Comparison of ENCODE assay signal across 12 mouse cellular contexts in genomic region chr3:23063180-23063965, GRCm38 (mm10).
DNase-seq lines count a peak whose midpoint lies in the region; ATAC-seq and TF ChIP-seq lines count a peak whose summit lies in the region.
"Had no signal": no experiment of that assay in that cellular context is flagged by ENCODE, and none has a peak within 500 bp of the region (broad histone marks: within the 10 kb centered on the region; RNA-seq: fewer than 3 reads in every experiment).

No protein-coding gene starts in this region.

- no peak overlapping the region for H3K4me3 ChIP-seq in heart, postnatal 0 days (ENCODE audit: low read depth, low read length)
- H3K4me3 ChIP-seq in midbrain, postnatal 0 days (ENCODE audit: low read depth, low read length), result no peak overlapping the region
- H3K4me3 ChIP-seq: heart, embryonic 12.5 days; liver, embryonic 12.5 days; megakaryocyte, embryonic 14.5 days; neural tube, embryonic 15.5 days had no signal

- no peaks in the 10 kb centered on the region for H3K4me1 ChIP-seq in heart, postnatal 0 days (ENCODE audit: control insufficient read depth, insufficient read depth)
- no peaks in the 10 kb centered on the region for H3K4me1 ChIP-seq in midbrain, postnatal 0 days (ENCODE audit: insufficient read depth, low read length)
- H3K4me1 ChIP-seq: heart, embryonic 12.5 days; liver, embryonic 12.5 days; megakaryocyte, embryonic 14.5 days; neural tube, embryonic 15.5 days had no signal

- H3K27ac ChIP-seq in heart, postnatal 0 days (ENCODE audit: low read depth), result no peak overlapping the region
- no peak overlapping the region for H3K27ac ChIP-seq in midbrain, postnatal 0 days (ENCODE audit: low read depth, low read length)
- H3K27ac ChIP-seq: liver, embryonic 12.5 days; neural tube, embryonic 15.5 days had no signal

- no peak for DNase-seq in heart, postnatal 0 days (ENCODE audit: low spot score)
- no peak for DNase-seq in heart, adult 9 months (ENCODE audit: low spot score in 2 of 2)
- DNase-seq in left cerebral cortex, postnatal 14 days (ENCODE audit: low spot score in 2 of 2), result peak; percentile 25 to 33
- no peak for DNase-seq in left cerebral cortex, postnatal 36 days (ENCODE audit: low spot score in 2 of 2)
- DNase-seq in embryo, embryonic 10.5 days (ENCODE audit: low spot score), result peak; percentile 8
- DNase-seq in midbrain, postnatal 0 days (ENCODE audit: low spot score), result peak; percentile 75
- DNase-seq in testis, postnatal 14 days (ENCODE audit: low spot score), result no peak

- intact Hi-C loops in left cerebral cortex, postnatal 14 days (cut with DNase I), result no loop called here
- intact Hi-C loops in left cerebral cortex, postnatal 36 days (cut with DNase I), result no loop called here

- TF ChIP-seq CTCF in heart, postnatal 0 days (IDR thresholded peaks at IDR 0.05; ENCODE audit: low read depth), result peak; percentile 18; the same call in 1 of the 2 replicates
- TF ChIP-seq CTCF in midbrain, postnatal 0 days (IDR thresholded peaks at IDR 0.05), result peak; percentile 80

- H3K36me3 ChIP-seq in heart, postnatal 0 days (replicated peaks; ENCODE audit: control insufficient read depth, insufficient read depth, low read length), result no peaks in the 10 kb centered on the region
- no peaks in the 10 kb centered on the region for H3K36me3 ChIP-seq in midbrain, postnatal 0 days (ENCODE audit: insufficient read depth, low read length)
- H3K36me3 ChIP-seq: heart, embryonic 12.5 days; liver, embryonic 12.5 days; neural tube, embryonic 15.5 days had no signal

- no peak overlapping the region for H3K4me2 ChIP-seq in heart, postnatal 0 days (ENCODE audit: low read depth, low read length)
- H3K4me2 ChIP-seq in midbrain, postnatal 0 days (ENCODE audit: low read depth, low read length, poor library complexity, severe bottlenecking), result no peak overlapping the region
- H3K4me2 ChIP-seq: heart, embryonic 12.5 days; liver, embryonic 12.5 days; neural tube, embryonic 15.5 days had no signal

- no peaks in the 10 kb centered on the region for H3K27me3 ChIP-seq in heart, postnatal 0 days (ENCODE audit: control insufficient read depth, insufficient read depth, low read length)
- no peaks in the 10 kb centered on the region for H3K27me3 ChIP-seq in midbrain, postnatal 0 days (ENCODE audit: insufficient read depth, low read length)
- H3K27me3 ChIP-seq: heart, embryonic 12.5 days; liver, embryonic 12.5 days; megakaryocyte, embryonic 14.5 days; neural tube, embryonic 15.5 days had no signal

- no peak for TF ChIP-seq EP300 in heart, postnatal 0 days (IDR thresholded peaks at IDR 0.05; ENCODE audit: low read depth)

- no peaks in the 10 kb centered on the region for H3K9me3 ChIP-seq in heart, postnatal 0 days (replicated peaks; ENCODE audit: control insufficient read depth, low read length)
- no peaks in the 10 kb centered on the region for H3K9me3 ChIP-seq in midbrain, postnatal 0 days (ENCODE audit: low read length)
- H3K9me3 ChIP-seq: heart, embryonic 12.5 days; liver, embryonic 12.5 days; neural tube, embryonic 15.5 days had no signal

- 56% methylated on average over 6 of the region's 6 CpGs for WGBS in heart, postnatal 0 days
- 54% methylated on average over 6 of the region's 6 CpGs for WGBS in midbrain, postnatal 0 days

- no peak for ATAC-seq in heart, postnatal 0 days (ENCODE audit: insufficient read depth, low read depth)
- no peak for ATAC-seq in midbrain, postnatal 0 days (ENCODE audit: low FRiP score)
- ATAC-seq in activated CD4-positive, CD25-positive, alpha-beta regulatory T cell, adult 4 months, result no peak
- ATAC-seq: liver, embryonic 12.5 days had no signal

- no peak overlapping the region for H3K9ac ChIP-seq in heart, postnatal 0 days (replicated peaks; ENCODE audit: low read depth, low read length)
- H3K9ac ChIP-seq in midbrain, postnatal 0 days (replicated peaks; ENCODE audit: low read length, poor library complexity, severe bottlenecking), result no peak overlapping the region
- H3K9ac ChIP-seq: heart, embryonic 12.5 days; liver, embryonic 12.5 days; neural tube, embryonic 15.5 days had no signal

Comparison
In these comparisons a context has a peak if more than half of its experiments do, and no peak if none do; other contexts are left out.
1. DNase-seq: peak in left cerebral cortex, postnatal 14 days (2 of 2), embryo, embryonic 10.5 days (single experiment) and midbrain, postnatal 0 days (single experiment); none in heart, postnatal 0 days (single experiment), heart, adult 9 months (0 of 2), left cerebral cortex, postnatal 36 days (0 of 2) and testis, postnatal 14 days (single experiment).